Mouse (Mus musculus) left cerebral cortex, adult 18-20 months (tissue): Measurements from ENCODE around the gene Atg2a. TPM values are rescaled to one million over a fixed set of nuclear protein-coding genes. Genes with fewer than 3 reads are reported as not detected.

Experiments
- DNase-seq, 2 experiments: peaks; one replicate each; pipeline ENCODE4 v3.0.0; 2021 to 2022; ENCODE audit warnings: low spot score in 2 of 2, mixed read lengths in 1 of 2
- long read RNA-seq, 2 experiments: library from polyadenylated mRNA; stranded (forward); transcript quantifications; one replicate each; pipeline ENCODE4 v2.0.0; 2021
- total RNA-seq, 2 experiments: library from RNA; stranded (reverse); gene quantifications; 2 replicates each; pipeline ENCODE4 v1.2.3; 2021

Atg2a gene
- total RNA-seq: 10 to 100 TPM; 31.5 to 33.9 TPM
- long read RNA-seq, experiment 1, full-length matches to known transcripts: 7 of 34 reads
- long read RNA-seq, experiment 1, partial matches to known transcripts: 12 of 34 reads
- long read RNA-seq, experiment 1, other reads (novel, unspliced or antisense): 15 of 34 reads
- long read RNA-seq, experiment 2, full-length matches to known transcripts: 4 of 25 reads
- long read RNA-seq, experiment 2, partial matches to known transcripts: 11 of 25 reads
- long read RNA-seq, experiment 2, other reads (novel, unspliced or antisense): 10 of 25 reads

GRCm38 (mm10) chr19:6241274-6242107 lies at the start of gene Atg2a:
Gene Atg2a, plus strand, starts transcription at chr19:6241668.
- peak; percentile 97 for DNase-seq

- DNase-seq: no peak
These were observed 37.2 kb upstream of the Atg2a start for GRCm38 (mm10) chr19:6204265-6204664.

GRCm38 (mm10) chr19:6206716-6207115 lies 34.8 kb upstream of the Atg2a start:
- DNase-seq: no peak

- DNase-seq: no peak
These were observed 25.3 kb upstream of the Atg2a start for GRCm38 (mm10) chr19:6216046-6216705.

- DNase-seq: no peak
These were observed 22.9 kb upstream of the Atg2a start for GRCm38 (mm10) chr19:6218606-6219005.

GRCm38 (mm10) chr19:6226135-6226534 lies 15.3 kb upstream of the Atg2a start, which contains the start of gene Gpha2:
Gene Gpha2, plus strand, starts transcription at chr19:6226380.
- no peak for DNase-seq

- no peak for DNase-seq
These were observed 14.7 kb upstream of the Atg2a start for GRCm38 (mm10) chr19:6226763-6227162.

GRCm38 (mm10) chr19:6227864-6228263 lies 13.6 kb upstream of the Atg2a start:
- DNase-seq: no peak

GRCm38 (mm10) chr19:6230411-6230810 lies 11.1 kb upstream of the Atg2a start:
- DNase-seq: no peak

GRCm38 (mm10) chr19:6231036-6231435 lies 10.4 kb upstream of the Atg2a start:
- no peak for DNase-seq

- DNase-seq: no peak
These were observed 7.8 kb upstream of the Atg2a start for GRCm38 (mm10) chr19:6233647-6234046.

- DNase-seq: no peak
These were observed 7.0 kb upstream of the Atg2a start for GRCm38 (mm10) chr19:6234337-6235083.

GRCm38 (mm10) chr19:6235084-6236052 lies 6.1 kb upstream of the Atg2a start, which contains the start of gene Ppp2r5b:
Gene Ppp2r5b, minus strand, starts transcription at chr19:6235872.
- peak; percentile 93 for DNase-seq

GRCm38 (mm10) chr19:6236053-6236441 lies 5.4 kb upstream of the Atg2a start:
- peak; percentile 85 to 91 for DNase-seq

- DNase-seq: no peak
These were observed 4.6 kb upstream of the Atg2a start for GRCm38 (mm10) chr19:6236842-6237241.

- DNase-seq: no peak
These were observed 2.7 kb upstream of the Atg2a start for GRCm38 (mm10) chr19:6238740-6239139.

GRCm38 (mm10) chr19:6240136-6240535 lies 1.3 kb upstream of the Atg2a start:
- no peak for DNase-seq

GRCm38 (mm10) chr19:6240725-6241124 lies 743 bp upstream of the Atg2a start:
- DNase-seq: no peak

GRCm38 (mm10) chr19:6242281-6242680 lies 813 bp downstream of the Atg2a start:
- no peak for DNase-seq

GRCm38 (mm10) chr19:6243226-6243625 lies 1.8 kb downstream of the Atg2a start:
- DNase-seq: no peak
